Mouse (Mus musculus): ENCODE data around the gene Dst. TPM values are rescaled to one million over a fixed set of nuclear protein-coding genes. Genes with fewer than 3 reads are reported as not detected.
"Not testable (repeated sequence)": the region's sequence is repeated elsewhere in the genome, so short reads cannot be mapped to it uniquely, and the experiment has no call there.

Dst gene
- polyA plus RNA-seq, 1 experiment from 2014 or later: 37.7 TPM

DNA sequence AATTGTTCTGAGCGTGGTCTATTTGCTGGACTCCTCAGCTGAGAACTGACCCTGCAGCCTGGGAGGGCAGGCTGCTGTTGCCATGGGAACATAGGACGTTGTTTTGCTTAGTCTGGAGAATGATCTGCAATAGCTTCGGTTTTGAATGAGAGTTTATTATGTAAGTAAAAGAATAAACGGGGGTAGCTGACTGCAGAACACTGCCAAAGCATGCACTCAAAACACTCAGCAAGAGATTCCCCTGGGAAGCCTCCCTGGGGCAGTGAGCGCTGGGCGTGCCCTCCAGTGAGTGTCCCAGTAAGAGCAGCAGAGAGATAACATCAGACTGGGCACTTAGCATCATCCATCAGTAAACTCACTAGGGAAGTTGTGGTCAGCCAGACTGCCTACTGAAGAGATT, 152.4 kb downstream of the Dst start:
- H3K4me3 ChIP-seq: no peak overlapping the region
- H3K9ac ChIP-seq: peak overlapping the region; percentile 24; the same call in 1 of the 2 replicates
- peak; percentile 70 for ATAC-seq (ENCODE audit: low FRiP score)
- H3K27me3 ChIP-seq: no peaks in the 10 kb centered on the region
- no peaks in the 10 kb centered on the region for H3K9me3 ChIP-seq
- peak overlapping the region; percentile 34 for H3K4me2 ChIP-seq
- 3% methylated on average over 6 of the region's 6 CpGs for WGBS
- no peaks in the 10 kb centered on the region for H3K36me3 ChIP-seq
- peaks cover 39% of the 10 kb centered on the region for H3K4me1 ChIP-seq (replicated peaks)
- peak overlapping the region; percentile 69 for H3K27ac ChIP-seq

DNA sequence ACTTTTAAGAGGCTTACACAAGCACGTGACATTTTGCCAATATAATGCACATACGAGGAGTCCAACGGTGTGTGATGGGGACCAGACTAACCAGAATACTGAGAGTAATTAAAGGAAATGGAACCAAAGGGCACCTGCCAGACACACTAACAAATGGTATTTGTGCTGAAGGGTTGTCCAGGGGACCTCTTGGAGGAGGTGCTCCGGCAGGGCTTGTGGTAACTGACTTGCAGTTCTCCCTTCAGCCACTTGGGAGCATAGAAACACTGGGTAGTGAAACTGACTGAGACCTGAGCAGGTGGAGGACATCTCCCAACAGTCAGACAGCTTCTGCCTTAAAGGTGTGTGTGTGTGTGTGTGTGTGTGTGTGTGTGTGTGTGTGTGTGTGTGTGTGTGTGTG, 153.1 kb downstream of the Dst start:
- H3K9ac ChIP-seq: no peak overlapping the region; the same call in 1 of the 2 replicates
- peak overlapping the region; percentile 69; the same call in 1 of the 2 replicates for H3K27ac ChIP-seq
- ATAC-seq (ENCODE audit: low FRiP score): peak; percentile 61
- H3K27me3 ChIP-seq: no peaks in the 10 kb centered on the region
- 25% methylated on average over 4 of the region's 4 CpGs for WGBS
- no peak overlapping the region for H3K4me3 ChIP-seq
- H3K4me2 ChIP-seq: peak overlapping the region; percentile 34
- H3K9me3 ChIP-seq: no peaks in the 10 kb centered on the region
- no peaks in the 10 kb centered on the region for H3K36me3 ChIP-seq
- peaks cover 39% of the 10 kb centered on the region for H3K4me1 ChIP-seq (replicated peaks)

GRCm38 (mm10) chr1:34061860-34062259, 153.8 kb downstream of the Dst start:
- Histone ChIP-seq H3K4me3 (no peak overlapping the region), H3K9me3 (no peaks in the 10 kb centered on the region), H3K27me3 (no peaks in the 10 kb centered on the region), H3K9ac (no peak overlapping the region), H3K4me2 (no peak overlapping the region), H3K36me3 (no peaks in the 10 kb centered on the region), H3K27ac (0 out of 2 replicates have a peak overlapping the region, but pooled peaks have one; percentile 23), H3K4me1 (replicated peaks) (peaks cover 39% of the 10 kb centered on the region)
- 76% methylated on average over 1 of the region's 1 CpGs for WGBS
- ATAC-seq (ENCODE audit: low FRiP score): no peak

- Histone ChIP-seq H3K9ac (no peak overlapping the region), H3K36me3 (no peaks in the 10 kb centered on the region), H3K4me3 (no peak overlapping the region), H3K4me1 (replicated peaks) (peaks cover 39% of the 10 kb centered on the region), H3K4me2 (no peak overlapping the region), H3K27ac (no peak overlapping the region), H3K27me3 (no peaks in the 10 kb centered on the region), H3K9me3 (no peaks in the 10 kb centered on the region)
- WGBS: 86% methylated on average over 3 of the region's 3 CpGs
- ATAC-seq (ENCODE audit: low FRiP score): no peak
Observed at GRCm38 (mm10) chr1:34063943-34064342, 155.9 kb downstream of the Dst start.

- ATAC-seq (ENCODE audit: low FRiP score): no peak
- no peaks in the 10 kb centered on the region for H3K36me3 ChIP-seq
- H3K4me1 ChIP-seq (replicated peaks): peaks cover 29% of the 10 kb centered on the region
- H3K9me3 ChIP-seq: no peaks in the 10 kb centered on the region
- H3K27ac ChIP-seq: no peak overlapping the region
- no peaks in the 10 kb centered on the region for H3K27me3 ChIP-seq
- H3K4me2 ChIP-seq: no peak overlapping the region
- H3K9ac ChIP-seq: no peak overlapping the region
- H3K4me3 ChIP-seq: no peak overlapping the region
- WGBS: 71% methylated on average over 5 of the region's 5 CpGs
Observed at GRCm38 (mm10) chr1:34065551-34066048, 157.6 kb downstream of the Dst start.

GRCm38 (mm10) chr1:34066401-34066800, 158.4 kb downstream of the Dst start:
- H3K4me2 ChIP-seq; H3K27me3 ChIP-seq; H3K9me3 ChIP-seq; H3K36me3 ChIP-seq; ATAC-seq (ENCODE audit: low FRiP score); H3K9ac ChIP-seq; H3K4me3 ChIP-seq; H3K27ac ChIP-seq: not testable (repeated sequence)
- peaks cover 25% of the 10 kb centered on the region for H3K4me1 ChIP-seq (replicated peaks)
- 100% methylated on average over 4 of the region's 4 CpGs for WGBS

DNA sequence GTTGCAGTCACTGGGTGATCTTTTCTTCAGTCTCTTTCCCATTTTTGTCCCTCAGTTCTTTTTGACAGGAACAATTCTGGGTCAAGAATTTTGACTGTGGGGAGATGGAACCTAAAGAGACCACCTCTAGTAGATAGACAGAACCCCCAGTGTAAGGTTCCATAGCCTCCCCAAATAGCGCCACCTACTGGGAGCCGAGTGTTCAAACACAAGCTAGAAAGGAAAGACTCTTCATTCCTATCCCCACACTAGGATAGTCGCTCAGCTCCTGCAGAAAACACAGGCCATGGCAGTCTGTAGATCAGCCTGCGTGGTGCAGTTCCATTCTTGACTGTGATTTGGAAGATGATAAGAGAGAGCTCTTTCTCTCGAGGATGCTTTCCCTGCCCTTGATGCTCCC, 160.3 kb downstream of the Dst start:
- WGBS: 58% methylated on average over 5 of the region's 5 CpGs
- no peak for ATAC-seq (ENCODE audit: low FRiP score)
- Histone ChIP-seq H3K9ac (no peak overlapping the region), H3K4me2 (no peak overlapping the region), H3K36me3 (no peaks in the 10 kb centered on the region), H3K27ac (no peak overlapping the region), H3K27me3 (no peaks in the 10 kb centered on the region), H3K4me1 (replicated peaks) (peaks cover 9% of the 10 kb centered on the region), H3K4me3 (no peak overlapping the region), H3K9me3 (no peaks in the 10 kb centered on the region)

DNA sequence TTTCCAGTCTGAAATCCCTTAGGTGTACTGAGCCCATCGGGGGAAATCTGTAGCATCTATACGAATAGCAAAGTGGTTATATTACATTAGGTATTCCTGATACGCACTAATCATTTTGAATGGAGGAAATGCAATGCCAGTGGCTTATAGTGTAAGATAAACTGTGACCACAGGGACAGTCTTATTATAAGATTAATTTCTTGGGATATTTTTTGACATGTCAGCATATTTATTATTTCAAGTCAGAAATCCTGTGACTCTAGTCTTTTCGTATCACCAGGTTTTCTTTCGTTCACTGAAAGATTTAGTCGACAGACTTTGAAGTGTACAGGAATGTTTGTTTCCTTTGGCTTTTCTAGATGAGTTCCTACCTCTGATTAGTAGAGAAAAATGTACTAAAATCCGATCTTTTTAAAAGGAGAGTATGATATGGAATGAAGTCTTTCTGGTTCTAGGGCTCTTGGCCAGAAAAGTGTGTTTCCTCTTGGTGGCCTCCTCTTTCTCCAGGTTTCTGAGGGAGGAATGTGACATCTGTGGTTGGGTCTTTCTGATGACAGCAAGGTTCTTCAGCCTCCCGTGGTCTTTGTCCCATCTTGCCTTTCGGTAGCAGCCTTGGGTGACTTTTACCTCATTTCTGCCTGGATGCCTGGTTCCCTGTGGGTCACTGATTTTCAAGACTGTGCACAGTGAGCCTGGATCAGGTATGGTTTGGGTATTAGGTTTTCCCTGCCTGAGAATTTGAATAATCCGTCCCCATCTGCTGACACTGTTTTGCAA, 161.7 kb downstream of the Dst start:
- H3K9ac ChIP-seq: no peak overlapping the region
- no peak for ATAC-seq (ENCODE audit: low FRiP score)
- no peak overlapping the region for H3K4me3 ChIP-seq
- 88% methylated on average over 10 of the region's 10 CpGs for WGBS
- no peak overlapping the region for H3K4me2 ChIP-seq
- no peaks in the 10 kb centered on the region for H3K27me3 ChIP-seq
- no peaks in the 10 kb centered on the region for H3K36me3 ChIP-seq
- H3K9me3 ChIP-seq: no peaks in the 10 kb centered on the region
- no peak overlapping the region for H3K27ac ChIP-seq
- peaks cover 22% of the 10 kb centered on the region for H3K4me1 ChIP-seq (replicated peaks)

- H3K4me2 ChIP-seq: no peak overlapping the region
- no peaks in the 10 kb centered on the region for H3K27me3 ChIP-seq
- H3K27ac ChIP-seq: no peak overlapping the region
- ATAC-seq (ENCODE audit: low FRiP score): no peak
- no peak overlapping the region for H3K9ac ChIP-seq
- WGBS: 84% methylated on average over 7 of the region's 7 CpGs
- H3K4me3 ChIP-seq: no peak overlapping the region
- peaks cover 22% of the 10 kb centered on the region for H3K4me1 ChIP-seq (replicated peaks)
- H3K36me3 ChIP-seq: no peaks in the 10 kb centered on the region
- no peaks in the 10 kb centered on the region for H3K9me3 ChIP-seq
Observed at GRCm38 (mm10) chr1:34070474-34070873, 162.4 kb downstream of the Dst start.

- WGBS: 81% methylated on average over 6 of the region's 6 CpGs
- ATAC-seq (ENCODE audit: low FRiP score): no peak
- Histone ChIP-seq H3K4me3 (no peak overlapping the region), H3K9me3 (no peaks in the 10 kb centered on the region), H3K4me2 (no peak overlapping the region), H3K36me3 (no peaks in the 10 kb centered on the region), H3K27ac (0 out of 2 replicates have a peak overlapping the region, but pooled peaks have one; percentile 1), H3K9ac (no peak overlapping the region), H3K27me3 (no peaks in the 10 kb centered on the region), H3K4me1 (replicated peaks) (peaks cover 22% of the 10 kb centered on the region)
Observed at GRCm38 (mm10) chr1:34070991-34071639, 163.1 kb downstream of the Dst start.

DNA sequence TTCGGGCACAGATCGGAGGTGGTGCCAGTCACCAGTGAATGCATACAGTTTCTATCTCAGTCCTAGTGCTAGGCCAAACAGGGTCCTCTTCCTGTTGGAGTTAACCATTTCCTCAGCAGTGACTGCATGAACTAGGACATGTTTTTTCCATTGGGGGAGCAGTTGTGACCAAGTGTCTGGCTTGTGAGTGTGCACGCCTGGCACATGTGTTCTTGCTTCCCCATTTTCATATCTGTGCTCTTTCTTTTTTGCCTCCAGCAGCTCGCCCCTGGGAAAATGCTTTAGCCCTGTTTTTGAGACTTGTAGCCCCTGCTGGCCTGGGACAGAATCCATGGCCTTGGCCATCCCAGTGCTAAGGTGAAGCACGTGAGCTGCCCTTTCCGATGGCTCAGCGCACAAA, 164.2 kb downstream of the Dst start:
- no peak overlapping the region for H3K9ac ChIP-seq
- 90% methylated on average over 7 of the region's 7 CpGs for WGBS
- no peaks in the 10 kb centered on the region for H3K36me3 ChIP-seq
- no peaks in the 10 kb centered on the region for H3K9me3 ChIP-seq
- no peak overlapping the region for H3K27ac ChIP-seq
- no peak for ATAC-seq (ENCODE audit: low FRiP score)
- H3K27me3 ChIP-seq: no peaks in the 10 kb centered on the region
- no peak overlapping the region for H3K4me3 ChIP-seq
- no peak overlapping the region for H3K4me2 ChIP-seq
- peaks cover 26% of the 10 kb centered on the region for H3K4me1 ChIP-seq (replicated peaks)

DNA sequence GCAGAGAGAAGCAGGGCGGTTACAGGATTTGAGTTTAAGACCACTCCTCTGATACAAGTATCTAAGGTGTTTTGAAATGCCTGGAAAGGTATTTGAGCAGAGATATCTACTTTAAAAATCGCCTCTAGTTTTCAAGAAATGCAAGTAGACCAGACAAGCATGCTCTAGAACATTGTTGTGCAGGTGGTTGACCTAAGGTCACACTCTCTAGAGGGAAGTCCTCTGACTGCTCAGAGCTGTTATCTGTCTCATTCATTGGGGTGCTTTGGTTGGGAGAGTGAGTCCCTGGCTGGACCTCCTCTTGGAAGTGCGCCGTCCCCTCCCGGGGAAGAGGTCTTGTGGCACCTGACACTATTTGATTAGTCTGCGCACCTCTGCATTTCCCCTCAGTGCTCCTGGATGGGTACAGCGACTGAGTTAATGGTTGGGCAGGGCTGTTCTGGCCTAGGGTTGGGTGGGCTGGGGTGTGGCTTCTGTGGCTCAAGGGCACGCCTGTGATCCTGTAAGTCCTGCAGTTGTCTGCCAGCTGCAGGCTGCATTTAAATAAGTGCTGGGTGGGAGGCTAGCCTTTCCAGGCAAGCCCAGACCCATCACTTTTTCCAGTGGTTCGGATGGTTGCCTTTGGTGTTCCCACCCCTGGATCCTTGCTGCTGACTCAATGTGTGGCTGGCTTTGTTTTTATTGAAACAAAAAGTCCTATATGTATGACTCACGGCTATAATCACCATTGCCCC, 165.6 kb downstream of the Dst start:
- H3K9me3 ChIP-seq: no peaks in the 10 kb centered on the region
- no peak for ATAC-seq (ENCODE audit: low FRiP score)
- peaks cover 26% of the 10 kb centered on the region for H3K4me1 ChIP-seq (replicated peaks)
- WGBS: 44% methylated on average over 10 of the region's 10 CpGs
- H3K4me3 ChIP-seq: no peak overlapping the region
- H3K27me3 ChIP-seq: no peaks in the 10 kb centered on the region
- no peak overlapping the region for H3K4me2 ChIP-seq
- no peak overlapping the region for H3K9ac ChIP-seq
- no peaks in the 10 kb centered on the region for H3K36me3 ChIP-seq
- H3K27ac ChIP-seq: no peak overlapping the region
